Mouse (Mus musculus): ENCODE measurements around the gene Prr18. TPM values are rescaled to one million over a fixed set of nuclear protein-coding genes. Genes with fewer than 3 reads are reported as not detected.

The Prr18 gene
- polyA plus RNA-seq, 1 experiment from 2014 or later, result 0.05 TPM

DNA sequence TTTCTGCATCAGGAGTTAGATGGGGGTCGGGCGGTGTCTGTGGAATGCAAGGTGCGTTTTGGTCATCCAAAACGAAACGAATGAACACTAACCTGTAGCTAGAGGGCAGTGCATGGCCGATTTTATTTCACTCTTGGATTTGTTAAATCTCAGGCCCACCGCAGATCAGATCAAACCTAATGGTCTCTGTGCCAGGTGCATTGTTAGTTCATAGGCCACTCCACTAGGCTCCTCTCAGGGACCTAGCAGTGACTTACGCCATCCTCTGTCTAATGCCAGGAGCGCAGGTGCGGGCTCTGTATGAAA lies 52.5 kb downstream of the Prr18 start:
- Histone ChIP-seq H3K27me3 (replicated peaks; ENCODE audit: control insufficient read depth, insufficient read depth, low read length) (peaks cover 42% of the 10 kb centered on the region), H3K27ac (ENCODE audit: low read depth, low read length) (no peak overlapping the region), H3K4me3 (ENCODE audit: low read depth, low read length) (no peak overlapping the region), H3K36me3 (ENCODE audit: control insufficient read depth, insufficient read depth, low read length) (no peaks in the 10 kb centered on the region), H3K9ac (ENCODE audit: low read depth, low read length) (no peak overlapping the region), H3K9me3 (ENCODE audit: control insufficient read depth, low read length) (no peaks in the 10 kb centered on the region), H3K4me2 (no peak overlapping the region), H3K4me1 (replicated peaks; ENCODE audit: control insufficient read depth, insufficient read depth, low read length) (no peaks in the 10 kb centered on the region)
- DNase-seq (ENCODE audit: low spot score) (no peak), ATAC-seq (replicated peaks; ENCODE audit: low FRiP score) (no peak)
- WGBS, result 3% methylated on average over 10 of the region's 10 CpGs

DNA sequence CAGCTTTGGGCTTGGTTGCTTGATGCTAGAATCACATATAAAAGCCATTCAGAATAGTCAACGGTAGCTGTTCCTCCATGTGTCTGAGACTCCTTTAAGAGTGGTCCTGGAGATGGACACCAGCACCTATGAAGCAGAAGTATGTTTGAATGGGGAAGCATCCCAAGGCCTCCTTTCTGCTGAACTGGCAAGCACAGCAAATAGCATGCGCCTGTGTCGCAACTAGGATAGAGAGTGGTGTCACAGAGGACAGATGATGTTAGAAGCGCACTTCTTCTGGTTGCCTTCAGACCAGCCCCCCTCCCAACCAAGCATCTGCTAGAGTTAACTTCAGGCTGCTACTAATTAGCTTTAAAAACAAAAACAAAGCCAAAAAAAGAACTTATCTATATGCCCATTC lies 53.2 kb downstream of the Prr18 start:
- Histone ChIP-seq H3K9ac (ENCODE audit: low read depth, low read length) (no peak overlapping the region), H3K27ac (ENCODE audit: low read depth, low read length) (no peak overlapping the region), H3K27me3 (replicated peaks; ENCODE audit: control insufficient read depth, insufficient read depth, low read length) (peaks cover 42% of the 10 kb centered on the region), H3K4me1 (replicated peaks; ENCODE audit: control insufficient read depth, insufficient read depth, low read length) (no peaks in the 10 kb centered on the region), H3K9me3 (ENCODE audit: control insufficient read depth, low read length) (no peaks in the 10 kb centered on the region), H3K4me2 (no peak overlapping the region), H3K4me3 (ENCODE audit: low read depth, low read length) (no peak overlapping the region), H3K36me3 (ENCODE audit: control insufficient read depth, insufficient read depth, low read length) (no peaks in the 10 kb centered on the region)
- ATAC-seq (replicated peaks; ENCODE audit: low FRiP score) (no peak), DNase-seq (ENCODE audit: low spot score) (no peak)
- WGBS, result 55% methylated on average over 4 of the region's 4 CpGs

Other genes with a start within 250 kb of the Prr18 start
- gene Gm49673, start 189.7 kb upstream of the Prr18 start, polyA plus RNA-seq (2014; fragmentation: Nextera tagmentation; extraction: Ambion mirVana), result 0.11 TPM in 1 of 2 replicates, not detected in the other
- 19.3 and 22.2 TPM in 2 replicates for gene Rnaset2a, start 189.4 kb upstream of the Prr18 start, polyA plus RNA-seq (2014; fragmentation: Nextera tagmentation; extraction: Ambion mirVana)
- 32.3 and 37.3 TPM in 2 replicates for gene Fgfr1op, start 172.0 kb upstream of the Prr18 start, polyA plus RNA-seq (2014; fragmentation: Nextera tagmentation; extraction: Ambion mirVana)
- not detected in 2 replicates for gene Ccr6, start 101.4 kb upstream of the Prr18 start, polyA plus RNA-seq (2014; fragmentation: Nextera tagmentation; extraction: Ambion mirVana)
- gene Mpc1, start 54.6 kb upstream of the Prr18 start, polyA plus RNA-seq (2014; fragmentation: Nextera tagmentation; extraction: Ambion mirVana), result 123 and 129 TPM in 2 replicates
- 73.2 and 83.3 TPM in 2 replicates for gene Sft2d1, start 26.4 kb upstream of the Prr18 start, polyA plus RNA-seq (2014; fragmentation: Nextera tagmentation; extraction: Ambion mirVana)
- 0.29 and 0.43 TPM in 2 replicates for gene T2, start 18.5 kb downstream of the Prr18 start, polyA plus RNA-seq (2014; fragmentation: Nextera tagmentation; extraction: Ambion mirVana)
- not detected in 2 replicates for gene T, start 97.0 kb downstream of the Prr18 start, polyA plus RNA-seq (2014; fragmentation: Nextera tagmentation; extraction: Ambion mirVana)
- gene Pde10a, start 187.9 kb downstream of the Prr18 start, polyA plus RNA-seq (2014; fragmentation: Nextera tagmentation; extraction: Ambion mirVana), result 1.4 and 1.8 TPM in 2 replicates
- not detected in 2 replicates for gene Gm17087, start 229.5 kb downstream of the Prr18 start, polyA plus RNA-seq (2014; fragmentation: Nextera tagmentation; extraction: Ambion mirVana)

All from liver, embryonic 11.5 days (tissue).